Mouse (Mus musculus) B cell, adult 2 months (primary cell): ENCODE results near the gene Aipl1.
A peak's percentile ranks its signal among the peaks of the same experiment; 100 is the strongest.

Source experiments
- DNase-seq, 2 experiments: peaks; one replicate each; pipeline ENCODE4 v3.0.0; 2022

Aipl1 gene

GRCm38 (mm10) chr11:72049171-72049759 is 12.0 kb upstream of the Aipl1 start:
- no peak for DNase-seq

DNA sequence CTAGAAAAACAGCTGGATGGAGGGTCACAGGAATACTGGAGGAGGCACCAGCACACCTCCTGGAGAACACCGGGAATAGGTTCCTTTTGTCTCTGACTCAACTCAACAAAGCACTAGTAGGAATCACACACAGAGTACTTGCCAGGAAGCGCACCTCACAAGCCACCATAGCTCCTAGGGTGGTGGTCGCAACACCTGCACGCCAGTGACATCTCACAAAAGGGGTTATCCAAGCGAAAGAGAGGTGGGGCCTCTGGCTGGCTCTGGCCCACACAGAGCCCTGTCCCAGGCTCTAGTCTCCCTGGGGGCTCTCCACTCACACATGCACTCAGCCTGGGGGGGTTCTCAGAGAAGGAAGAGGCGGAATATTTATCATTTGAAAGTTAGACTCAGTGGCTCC is 11.4 kb upstream of the Aipl1 start:
- no peak for DNase-seq

- DNase-seq, result no peak
These were observed 6.9 kb upstream of the Aipl1 start for GRCm38 (mm10) chr11:72044231-72044630.

GRCm38 (mm10) chr11:72042631-72043030 is 5.3 kb upstream of the Aipl1 start:
- DNase-seq, result no peak

DNA sequence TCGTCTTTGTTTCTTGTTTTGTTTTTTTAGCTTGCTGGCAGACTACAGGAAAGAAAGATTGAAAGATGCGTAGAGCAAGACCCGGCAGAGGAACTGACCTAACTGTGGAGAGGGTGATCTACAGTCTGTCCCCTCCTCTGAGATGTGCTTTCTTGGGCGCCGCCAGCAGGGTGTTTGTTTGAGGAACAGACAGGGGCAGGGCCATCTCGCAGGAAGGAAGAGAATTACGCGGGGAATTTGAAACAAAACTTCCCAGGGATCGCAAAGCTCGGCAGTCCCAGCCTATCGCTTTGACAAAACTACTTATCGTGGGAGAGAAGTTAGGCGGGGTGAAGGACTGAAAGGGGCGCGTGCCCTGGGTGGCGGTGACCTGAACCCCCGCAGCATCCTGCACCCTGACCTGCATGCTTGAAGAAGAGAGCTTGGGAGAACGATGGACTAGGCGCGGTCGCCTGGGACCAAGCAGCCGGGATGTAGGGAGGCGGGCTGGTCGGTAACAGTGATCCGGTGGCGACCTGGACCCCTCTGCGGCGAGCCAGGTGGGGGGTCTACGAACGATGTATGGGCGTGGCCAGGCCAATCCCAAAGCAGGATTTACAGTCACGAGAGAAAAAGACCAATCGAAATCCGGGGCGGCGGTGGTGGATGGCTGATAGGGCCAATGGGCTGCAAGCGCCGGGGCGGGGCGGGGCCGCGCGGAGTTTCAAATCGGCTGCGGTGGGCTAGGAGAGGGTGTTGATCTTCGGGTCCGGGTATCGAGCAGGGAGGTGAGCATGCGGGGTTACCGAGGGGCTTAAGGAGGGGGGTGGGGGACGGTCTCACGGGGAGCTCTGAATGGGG is 4.7 kb upstream of the Aipl1 start, which contains the start of gene Pimreg:
TSS of gene Pimreg (plus strand) at position 265 of the 840 bp plus-strand sequence.
- DNase-seq, result peak; percentile 83

DNA sequence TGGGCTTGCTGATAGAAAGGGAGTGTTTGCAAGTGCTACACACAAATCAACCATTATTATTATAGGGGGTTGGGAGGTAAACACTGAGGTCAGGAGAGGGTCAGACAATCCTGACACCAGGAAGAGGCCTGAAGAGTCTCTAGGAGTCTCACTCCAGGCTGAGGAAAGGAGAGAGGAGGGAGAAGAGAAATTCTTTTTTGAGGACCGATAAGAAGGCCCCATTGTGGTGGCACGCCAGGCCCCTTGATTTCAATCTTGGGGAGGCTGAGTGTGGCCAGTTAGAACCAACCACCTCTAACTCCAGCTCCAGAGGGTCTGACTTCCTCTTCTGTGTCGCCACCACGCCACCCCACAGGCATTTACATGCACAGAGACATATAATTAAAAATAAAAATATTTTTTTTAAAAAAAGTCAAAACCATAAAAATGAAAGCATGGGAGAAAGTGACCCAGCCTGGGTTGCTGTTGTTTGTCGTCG is 4.0 kb upstream of the Aipl1 start:
- DNase-seq, result peak in 1 of 2 experiments; percentile 26

DNA sequence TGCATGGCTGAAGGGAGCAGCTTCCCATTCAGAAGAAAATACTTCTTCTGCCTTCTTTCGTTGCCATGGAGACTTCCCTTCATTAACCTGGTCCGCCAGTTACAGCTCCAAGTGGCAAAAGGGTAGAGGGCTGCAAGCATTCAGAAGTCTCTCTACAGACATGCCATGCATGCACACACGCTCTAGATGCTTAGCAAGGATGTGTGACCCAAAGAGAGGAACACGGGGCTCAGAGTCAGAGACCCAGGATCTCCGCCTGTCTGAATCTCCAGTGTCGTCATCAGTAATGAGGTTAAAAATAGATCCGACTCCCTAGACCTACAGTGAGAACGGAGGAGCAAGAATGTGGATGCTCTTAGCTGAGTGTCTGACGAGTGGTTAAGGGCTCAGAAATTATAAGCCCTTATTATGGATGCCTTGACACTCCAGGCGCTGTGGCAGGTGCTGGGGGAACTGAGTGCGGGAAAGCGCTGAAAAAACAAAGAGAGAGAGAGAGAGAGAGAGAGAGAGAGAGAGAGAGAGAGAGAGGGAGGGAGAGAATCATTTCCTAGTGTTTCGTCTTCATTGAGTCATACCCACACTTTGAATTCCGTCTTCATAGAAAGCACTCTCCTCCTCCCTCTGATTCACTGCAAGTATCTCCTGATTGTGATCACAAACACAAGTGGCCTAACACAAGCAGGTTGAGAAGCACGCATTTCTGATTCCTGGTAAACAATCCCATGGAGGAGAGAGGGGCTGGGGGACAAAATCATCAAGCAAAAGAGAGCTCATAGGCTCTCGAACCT is 2.5 kb upstream of the Aipl1 start:
- no peak for DNase-seq

- DNase-seq, result peak; percentile 79 to 80
These were observed 687 bp upstream of the Aipl1 start for GRCm38 (mm10) chr11:72037996-72038395.

- DNase-seq, result no peak
These were observed 4.7 kb downstream of the Aipl1 start for GRCm38 (mm10) chr11:72032589-72032988.

DNA sequence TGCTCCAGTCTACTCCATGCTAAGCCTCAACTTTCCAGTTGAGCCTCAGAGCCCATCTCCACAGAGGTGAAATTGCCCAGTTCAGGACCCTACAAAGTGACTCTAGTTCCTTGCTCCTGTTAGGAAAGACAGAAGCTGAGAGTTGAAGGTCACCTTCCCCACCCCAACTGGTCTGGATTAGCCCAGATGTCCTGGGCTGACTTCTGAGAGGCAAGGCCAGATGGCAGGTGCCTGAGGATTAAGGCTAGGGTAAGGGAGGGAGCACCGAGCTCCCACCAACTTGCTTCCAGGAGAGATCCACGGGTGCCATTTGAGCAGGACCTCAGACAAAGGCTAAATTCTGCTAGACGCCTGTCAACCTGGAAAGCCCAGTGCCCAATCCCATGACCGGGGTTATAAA is 5.2 kb downstream of the Aipl1 start:
- DNase-seq, result no peak

DNA sequence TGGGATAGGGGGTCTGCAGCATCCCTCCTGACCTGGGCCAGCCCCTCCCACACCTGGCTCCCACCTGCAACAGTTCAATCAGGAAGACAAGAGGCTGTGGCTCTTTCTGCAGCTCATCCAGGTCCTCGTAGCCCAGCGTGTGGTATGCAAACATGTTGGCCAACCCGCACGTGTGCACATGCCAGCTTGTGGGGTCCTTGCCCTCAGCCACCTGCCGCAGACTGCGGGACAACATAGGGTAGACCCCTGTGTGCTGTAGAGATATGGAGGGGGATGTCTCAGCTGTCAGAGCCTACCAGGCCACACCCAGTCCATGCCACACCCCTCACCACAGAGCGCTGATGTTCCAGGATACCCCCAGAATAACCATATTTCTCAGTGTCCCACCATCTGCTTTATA is 6.0 kb downstream of the Aipl1 start:
- no peak for DNase-seq

GRCm38 (mm10) chr11:72029143-72029542 is 8.2 kb downstream of the Aipl1 start:
- no peak for DNase-seq

DNA sequence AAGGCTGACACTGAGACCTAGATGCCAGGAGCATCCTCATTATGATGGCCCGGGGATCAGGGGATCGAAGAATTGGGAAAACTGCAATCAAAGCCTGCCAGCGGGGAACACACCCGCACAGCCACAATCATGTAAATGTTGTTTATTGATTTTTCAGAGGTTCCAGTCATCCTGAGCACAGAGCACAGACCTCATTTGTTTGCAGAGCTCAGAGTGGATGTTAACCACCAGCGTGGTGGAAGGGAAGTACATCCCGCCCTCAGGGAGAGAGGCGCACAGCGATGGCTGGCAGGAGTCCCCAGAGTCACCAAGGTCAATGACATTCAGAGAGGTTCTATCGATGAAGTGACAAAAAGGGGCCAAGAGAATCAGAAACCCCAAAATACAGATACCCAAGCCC is 9.5 kb downstream of the Aipl1 start:
- no peak for DNase-seq

GRCm38 (mm10) chr11:72026516-72026915 is 10.8 kb downstream of the Aipl1 start:
- no peak for DNase-seq

DNA sequence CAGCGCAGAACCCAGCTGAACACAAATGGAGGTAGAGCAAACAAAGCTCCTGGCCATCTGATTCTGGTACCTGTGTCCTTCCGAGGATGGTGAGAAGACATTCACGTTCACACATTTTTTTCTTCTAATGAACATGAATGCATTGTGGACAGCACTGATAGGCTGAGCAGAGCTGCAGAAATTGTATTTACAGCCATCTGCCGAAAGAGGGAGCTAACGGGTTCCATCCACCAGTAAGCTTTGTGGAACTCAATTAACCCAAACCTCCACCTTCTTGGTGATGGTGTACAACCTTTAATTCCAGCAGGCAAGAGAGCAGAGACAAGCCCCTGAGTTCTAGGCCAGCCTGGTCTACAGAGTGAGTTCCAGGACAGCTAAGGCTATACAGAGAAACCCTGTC is 11.5 kb downstream of the Aipl1 start:
- DNase-seq, result peak; percentile 20 to 22

- peak; percentile 60 to 61 for DNase-seq
These were observed 13.0 kb downstream of the Aipl1 start for GRCm38 (mm10) chr11:72024193-72024781.

DNA sequence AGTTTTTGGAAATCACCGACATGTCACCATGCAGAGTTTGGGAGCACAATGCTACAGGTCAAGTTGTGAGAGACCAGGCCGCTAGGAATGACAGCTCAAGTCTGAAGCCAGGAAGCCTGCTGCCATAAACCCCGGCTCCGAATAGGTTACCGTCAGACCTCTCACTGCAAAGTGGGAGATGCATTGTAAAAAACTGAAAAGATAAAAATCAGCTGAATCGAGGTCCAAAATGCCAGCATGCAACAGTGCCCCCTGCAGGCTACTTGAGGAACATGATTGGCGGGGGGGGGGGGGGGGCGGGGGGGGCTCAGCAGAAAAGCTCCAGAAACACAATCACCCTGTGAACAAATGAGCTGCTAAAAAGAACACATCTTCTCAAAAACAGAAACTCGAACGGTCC is 13.7 kb downstream of the Aipl1 start:
- DNase-seq, result peak; percentile 36 to 40

GRCm38 (mm10) chr11:72022827-72023226 is 14.5 kb downstream of the Aipl1 start:
- DNase-seq, result no peak

GRCm38 (mm10) chr11:72021015-72021414 is 16.3 kb downstream of the Aipl1 start:
- DNase-seq, result no peak

- DNase-seq, result no peak
These were observed 20.1 kb downstream of the Aipl1 start for GRCm38 (mm10) chr11:72017253-72017601.

GRCm38 (mm10) chr11:72016518-72017252 is 20.6 kb downstream of the Aipl1 start:
- no peak for DNase-seq

- no peak for DNase-seq
These were observed 22.6 kb downstream of the Aipl1 start for GRCm38 (mm10) chr11:72014674-72015073.
